Mouse (Mus musculus) intestine, embryonic 14.5 days (tissue): ENCODE results near the gene Dnm2. TPM values are rescaled to one million over a fixed set of nuclear protein-coding genes. Genes with fewer than 3 reads are reported as not detected.

Source experiments
- ATAC-seq: fragments of 200-750 bp; cut with Nextera tagmentation; replicated peaks from 2 replicates; pipeline ENCODE4 v1.8.0; 2017; ENCODE audit warnings: low read depth, moderate number of reproducible peaks, moderate TSS enrichment, moderate library complexity; ENCODE audit not compliant: low FRiP score, low TSS enrichment
- DNase-seq: peaks from one replicate; pipeline ENCODE4 v3.0.0-alpha.2; 2018; ENCODE audit warnings: low spot score
- H3K27ac ChIP-seq: fragments of 300-500 bp; sonication (generic); 2 replicates; pipeline ENCODE4 v1.5.1; 2014; ENCODE audit warnings: low read depth, mild to moderate bottlenecking, control low read depth
- H3K27me3 ChIP-seq: fragments of 300-500 bp; sonication (generic); replicated peaks from 2 replicates; pipeline ENCODE4 v1.6.1; 2014; ENCODE audit warnings: low read length, control low read depth; ENCODE audit not compliant: control insufficient read depth, insufficient read depth
- H3K36me3 ChIP-seq: fragments of 300-500 bp; sonication (generic); 2 replicates; pipeline ENCODE4 v1.6.1; 2014; ENCODE audit warnings: low read length, control low read depth; ENCODE audit not compliant: control insufficient read depth, insufficient read depth
- H3K4me1 ChIP-seq: fragments of 300-500 bp; sonication (generic); replicated peaks from 2 replicates; pipeline ENCODE4 v1.6.1; 2014; ENCODE audit warnings: low read length, control low read depth, mixed read lengths; ENCODE audit not compliant: control insufficient read depth, insufficient read depth
- H3K4me2 ChIP-seq: fragments of 300-500 bp; sonication (generic); 2 replicates; pipeline ENCODE4 v1.6.1; 2014; ENCODE audit warnings: low read length
- H3K4me3 ChIP-seq: fragments of 300-500 bp; sonication (generic); 2 replicates; pipeline ENCODE4 v1.5.1; 2014; ENCODE audit warnings: low read depth, low read length, control low read depth, mixed read lengths
- H3K9ac ChIP-seq: fragments of 300-500 bp; sonication (generic); 2 replicates; pipeline ENCODE4 v1.6.1; 2014; ENCODE audit warnings: mild to moderate bottlenecking, low read length
- H3K9me3 ChIP-seq: fragments of 300-500 bp; sonication (generic); 2 replicates; pipeline ENCODE4 v1.6.1; 2016; ENCODE audit warnings: low read length, control low read depth; ENCODE audit not compliant: control insufficient read depth
- WGBS: fragments of 180-500 bp; shearing (Covaris S2); extraction: QIAGEN DNeasy Blood & Tissue Kit; methylation state at CpG from one replicate; pipeline ENCODE4 v1.1.7; 2014; 5-methylcytosine and 5-hydroxymethylcytosine counted together
- polyA plus RNA-seq: library from polyadenylated mRNA; unstranded; fragments of >200 nt; fragmentation: Nextera tagmentation; extraction: Ambion mirVana; gene quantifications from 2 replicates; pipeline ENCODE4 v1.2.1, GENCODE M21; 2014

The Dnm2 gene
- polyA plus RNA-seq, 1 experiment from 2014 or later, result 67.3 TPM

DNA sequence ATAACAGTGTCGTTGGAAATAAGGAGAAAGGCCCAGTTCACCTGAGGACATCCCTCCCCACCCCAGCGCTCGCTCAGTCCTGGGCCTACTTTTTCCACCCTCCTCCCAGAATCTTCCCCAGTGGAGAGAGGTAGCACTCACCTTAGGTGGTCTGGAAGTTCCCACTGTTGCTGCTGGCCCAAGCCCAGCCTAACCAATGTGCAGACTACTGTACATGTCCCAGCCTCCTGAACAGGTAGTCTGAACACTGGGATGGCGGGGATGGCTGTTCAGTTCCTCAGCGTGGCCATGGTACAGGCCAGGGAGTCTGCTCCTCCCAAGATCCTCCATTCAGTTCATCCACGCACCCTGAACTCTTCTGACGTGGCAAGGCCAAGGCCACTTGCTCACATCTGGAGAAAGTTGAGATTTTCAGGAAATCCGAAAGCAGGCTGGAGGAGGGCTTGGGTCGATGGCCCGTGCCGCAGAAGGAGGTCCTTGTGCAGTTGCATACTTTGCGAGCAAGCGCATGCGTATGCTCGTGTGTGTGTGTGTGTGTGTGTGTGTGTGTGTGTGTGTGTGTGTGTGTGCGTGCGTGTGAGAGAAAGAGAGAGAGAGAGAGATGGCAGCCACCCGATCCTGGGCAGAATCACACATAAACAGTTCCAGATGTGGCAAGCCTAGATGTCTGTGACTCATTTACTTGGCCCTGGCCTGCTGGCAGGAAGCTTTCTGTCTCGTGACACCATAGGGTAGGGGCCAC is 71.8 kb downstream of the Dnm2 start:
- H3K27me3 ChIP-seq, result no peaks in the 10 kb centered on the region
- peaks cover 32% of the 10 kb centered on the region for H3K36me3 ChIP-seq
- H3K27ac ChIP-seq, result no peak overlapping the region
- ATAC-seq, result no peak
- 80% methylated on average over 19 of the region's 19 CpGs for WGBS
- H3K9ac ChIP-seq, result no peak overlapping the region
- no peak overlapping the region for H3K4me2 ChIP-seq
- no peaks in the 10 kb centered on the region for H3K4me1 ChIP-seq
- no peaks in the 10 kb centered on the region for H3K9me3 ChIP-seq
- DNase-seq, result no peak
- H3K4me3 ChIP-seq, result no peak overlapping the region

DNA sequence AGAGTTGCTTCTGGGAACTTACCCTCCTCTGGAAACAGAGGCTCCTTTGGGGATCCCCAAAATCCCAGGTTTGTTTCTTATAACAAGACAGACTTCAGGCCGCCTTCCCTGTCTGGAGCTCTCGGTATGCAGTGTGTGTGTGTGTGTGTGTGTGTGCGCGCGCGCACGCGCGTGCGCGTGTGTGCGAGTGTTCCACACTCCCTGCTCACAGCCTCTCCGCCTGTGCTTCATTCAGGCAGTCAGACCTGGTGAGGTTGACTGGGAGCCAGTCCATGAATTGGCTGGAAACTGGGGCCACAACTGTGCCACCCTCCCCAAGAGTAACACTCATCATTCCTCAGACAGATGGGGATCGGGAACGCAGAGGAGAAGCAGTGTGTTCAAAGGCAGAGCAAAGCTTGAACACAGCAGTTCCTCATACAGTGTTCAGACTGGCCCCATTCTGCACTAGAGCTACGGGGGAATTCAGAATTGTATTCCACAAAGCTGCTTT is 72.4 kb downstream of the Dnm2 start:
- ATAC-seq (no peak), DNase-seq (no peak)
- H3K9me3 ChIP-seq, result no peaks in the 10 kb centered on the region
- H3K27ac ChIP-seq, result no peak overlapping the region
- H3K4me1 ChIP-seq, result no peaks in the 10 kb centered on the region
- H3K9ac ChIP-seq, result no peak overlapping the region
- peaks cover 28% of the 10 kb centered on the region for H3K36me3 ChIP-seq
- WGBS, result 90% methylated on average over 16 of the region's 16 CpGs
- no peak overlapping the region for H3K4me2 ChIP-seq
- H3K4me3 ChIP-seq, result no peak overlapping the region
- no peaks in the 10 kb centered on the region for H3K27me3 ChIP-seq

DNA sequence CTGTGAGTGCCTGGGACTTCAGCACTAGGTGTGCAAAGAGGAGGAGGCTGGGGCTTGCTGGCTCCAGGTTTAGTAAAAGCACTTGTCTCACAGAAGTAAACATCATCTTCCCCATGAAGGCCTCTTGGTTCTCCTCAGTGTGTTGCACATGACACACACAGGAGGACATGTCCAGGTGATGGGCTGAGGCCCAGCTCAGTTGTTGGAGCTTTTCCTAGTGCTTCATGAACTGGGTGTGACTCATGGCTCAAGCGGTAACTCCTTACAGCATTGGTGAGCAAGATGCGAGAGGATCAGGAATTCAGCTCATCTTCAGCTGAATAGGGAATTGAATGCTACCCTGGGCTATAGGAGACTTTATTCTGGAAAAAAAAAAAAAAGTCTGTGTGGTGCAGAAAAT is 73.0 kb downstream of the Dnm2 start:
- H3K4me2 ChIP-seq, result no peak overlapping the region
- no peak overlapping the region for H3K9ac ChIP-seq
- peaks cover 28% of the 10 kb centered on the region for H3K36me3 ChIP-seq
- H3K27me3 ChIP-seq, result no peaks in the 10 kb centered on the region
- WGBS, result 83% methylated on average over 2 of the region's 2 CpGs
- H3K27ac ChIP-seq, result no peak overlapping the region
- no peak for DNase-seq
- H3K4me3 ChIP-seq, result no peak overlapping the region
- H3K4me1 ChIP-seq, result no peaks in the 10 kb centered on the region
- no peaks in the 10 kb centered on the region for H3K9me3 ChIP-seq
- no peak for ATAC-seq

DNA sequence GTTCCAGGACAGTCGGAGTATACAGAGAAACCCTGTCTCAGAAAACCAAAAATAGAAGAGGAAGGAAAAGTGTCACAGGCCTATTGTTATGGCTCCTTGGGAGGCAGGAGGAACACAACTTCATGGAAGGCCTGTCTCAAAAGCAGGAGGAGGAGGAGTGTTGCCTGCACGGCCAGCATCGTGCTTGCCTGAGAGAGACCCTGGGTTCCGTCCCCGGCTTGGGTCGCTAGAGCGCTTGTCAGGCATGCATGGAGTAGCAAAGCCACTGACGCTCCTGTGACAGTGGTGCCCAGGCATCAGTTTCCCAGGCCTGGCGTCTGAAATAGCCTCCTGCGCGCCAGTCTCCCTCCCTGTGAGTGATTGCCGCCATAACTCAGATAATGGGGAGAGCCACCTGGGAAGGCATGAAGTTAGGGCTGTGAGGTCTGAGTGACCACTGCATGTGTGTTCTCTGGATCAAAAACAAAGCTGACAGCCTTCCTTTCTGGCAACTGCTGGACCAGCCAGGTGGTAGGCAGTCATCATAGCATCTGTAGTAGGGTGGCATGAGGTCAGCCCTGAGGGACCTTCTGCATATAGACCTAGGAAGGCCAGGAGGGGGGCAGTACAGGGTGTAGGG is 73.7 kb downstream of the Dnm2 start:
- 91% methylated on average over 12 of the region's 12 CpGs for WGBS
- no peak for DNase-seq
- H3K27ac ChIP-seq, result no peak overlapping the region
- no peak overlapping the region for H3K4me2 ChIP-seq
- no peaks in the 10 kb centered on the region for H3K27me3 ChIP-seq
- H3K4me1 ChIP-seq, result no peaks in the 10 kb centered on the region
- H3K9ac ChIP-seq, result no peak overlapping the region
- H3K9me3 ChIP-seq, result no peaks in the 10 kb centered on the region
- peaks cover 35% of the 10 kb centered on the region for H3K36me3 ChIP-seq
- no peak overlapping the region for H3K4me3 ChIP-seq
- no peak for ATAC-seq

DNA sequence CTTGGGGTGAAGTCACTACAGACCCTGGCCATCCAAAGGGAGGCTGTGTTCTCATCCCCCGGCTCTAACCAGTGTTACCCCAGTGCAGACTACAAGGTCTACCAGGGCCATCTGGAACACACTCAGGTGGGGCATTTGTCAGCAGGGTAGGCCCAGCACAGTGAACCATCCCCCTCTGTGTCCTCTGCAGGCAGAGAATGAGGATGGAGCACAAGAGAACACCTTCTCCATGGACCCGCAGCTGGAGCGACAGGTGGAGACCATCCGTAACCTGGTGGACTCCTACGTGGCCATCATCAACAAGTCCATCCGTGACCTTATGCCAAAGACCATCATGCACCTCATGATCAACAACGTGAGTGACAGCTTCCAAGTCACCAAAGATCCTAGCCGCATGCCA is 78.6 kb downstream of the Dnm2 start:
- H3K9me3 ChIP-seq, result no peaks in the 10 kb centered on the region
- H3K4me2 ChIP-seq, result no peak overlapping the region
- H3K27ac ChIP-seq, result no peak overlapping the region
- no peak overlapping the region for H3K9ac ChIP-seq
- H3K4me1 ChIP-seq, result no peaks in the 10 kb centered on the region
- peaks cover 65% of the 10 kb centered on the region for H3K36me3 ChIP-seq
- DNase-seq (no peak), ATAC-seq (no peak)
- WGBS, result 97% methylated on average over 8 of the region's 8 CpGs
- no peak overlapping the region for H3K4me3 ChIP-seq
- H3K27me3 ChIP-seq, result no peaks in the 10 kb centered on the region

DNA sequence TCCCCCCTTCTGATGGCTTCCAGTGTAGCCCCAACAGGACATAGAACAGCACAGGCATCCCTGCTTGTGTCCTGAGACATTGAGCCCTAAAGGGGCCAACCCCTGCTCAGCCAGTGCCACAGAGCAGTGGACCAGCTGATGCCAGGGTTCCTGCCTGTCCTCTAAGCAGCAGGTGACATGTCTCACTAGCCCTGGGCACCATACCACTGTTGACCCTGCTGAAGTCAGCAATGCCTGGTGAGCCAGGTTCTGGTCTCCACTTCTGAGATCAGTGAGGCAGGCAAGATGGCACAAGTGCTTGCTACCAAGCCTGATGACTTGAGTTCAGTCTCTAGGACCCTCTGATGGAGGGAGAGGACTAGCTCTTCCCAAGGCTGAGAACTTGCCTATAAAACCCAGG is 81.1 kb downstream of the Dnm2 start:
- Histone ChIP-seq H3K27ac (no peak overlapping the region), H3K4me1 (peaks cover 6% of the 10 kb centered on the region), H3K9ac (no peak overlapping the region), H3K36me3 (peaks cover 61% of the 10 kb centered on the region), H3K9me3 (no peaks in the 10 kb centered on the region), H3K4me3 (no peak overlapping the region), H3K27me3 (no peaks in the 10 kb centered on the region), H3K4me2 (no peak overlapping the region)
- DNase-seq, result no peak
- ATAC-seq, result no peak

DNA sequence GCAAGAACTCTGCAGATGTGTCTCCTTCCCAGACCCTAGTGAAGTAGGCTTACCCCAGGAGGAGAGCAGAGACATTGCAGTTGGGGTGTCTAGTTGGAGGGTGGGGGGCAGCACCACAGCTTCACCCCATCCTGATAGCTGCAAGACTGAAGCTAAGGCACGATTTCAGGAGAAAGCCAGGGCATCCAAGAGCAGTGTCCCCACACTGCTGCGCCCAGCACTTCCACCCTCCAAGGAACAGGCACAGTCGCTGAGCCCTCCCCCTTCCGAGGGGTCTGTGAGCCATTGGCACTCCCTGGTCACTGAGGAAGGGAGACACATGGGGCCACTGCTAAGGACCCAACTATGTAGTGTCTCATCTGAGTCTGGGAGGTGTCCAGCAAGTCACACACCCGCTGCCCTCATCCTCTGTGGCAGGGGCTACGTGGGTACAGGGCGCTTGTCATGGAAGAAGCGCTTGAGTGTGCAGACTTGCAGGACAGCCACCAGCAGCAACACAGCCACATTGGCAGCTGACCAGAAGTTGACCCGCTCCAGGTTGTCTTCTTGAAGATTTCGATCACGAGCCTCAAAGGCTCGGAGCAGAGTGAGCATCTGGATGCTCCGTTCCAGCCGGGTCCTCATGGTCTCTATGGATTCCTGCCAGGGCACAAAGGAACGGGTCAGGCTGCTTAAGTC is 83.2 kb downstream of the Dnm2 start:
- H3K4me1 ChIP-seq, result peaks cover 9% of the 10 kb centered on the region
- no peaks in the 10 kb centered on the region for H3K27me3 ChIP-seq
- no peaks in the 10 kb centered on the region for H3K9me3 ChIP-seq
- no peak overlapping the region for H3K9ac ChIP-seq
- H3K27ac ChIP-seq, result no peak overlapping the region
- H3K36me3 ChIP-seq, result peaks cover 56% of the 10 kb centered on the region
- no peak for ATAC-seq
- WGBS, result 92% methylated on average over 15 of the region's 15 CpGs
- no peak overlapping the region for H3K4me3 ChIP-seq
- DNase-seq, result no peak
- no peak overlapping the region for H3K4me2 ChIP-seq

DNA sequence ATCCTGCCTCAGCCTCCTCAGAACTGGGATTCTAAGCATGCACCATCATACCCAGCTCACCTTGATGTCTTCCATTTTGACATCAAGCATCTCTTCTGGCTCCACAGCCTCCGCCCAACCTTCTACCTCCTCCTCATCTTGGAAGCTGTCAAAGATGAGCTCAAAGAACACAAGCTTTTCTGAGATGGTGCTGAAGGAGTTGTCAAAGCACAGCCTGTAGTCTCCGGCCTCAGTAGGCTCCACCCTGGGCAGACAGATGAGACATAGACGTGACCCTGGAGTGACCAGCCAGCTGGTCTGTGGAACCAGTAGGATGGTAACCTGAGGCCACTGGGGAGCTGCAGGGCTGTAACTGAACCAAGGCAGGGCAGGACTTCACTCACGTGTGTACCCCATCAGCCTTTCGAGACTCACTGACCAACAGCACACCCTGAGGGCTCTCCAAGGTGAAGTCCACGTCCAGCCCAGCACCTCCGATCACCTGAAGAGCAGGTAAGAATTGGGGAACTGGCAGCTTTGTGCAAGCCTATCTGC is 84.2 kb downstream of the Dnm2 start:
- ATAC-seq (no peak), DNase-seq (no peak)
- 73% methylated on average over 7 of the region's 7 CpGs for WGBS
- peak overlapping the region; percentile 55 for H3K9ac ChIP-seq
- H3K27me3 ChIP-seq, result no peaks in the 10 kb centered on the region
- H3K27ac ChIP-seq, result no peak overlapping the region
- H3K9me3 ChIP-seq, result no peaks in the 10 kb centered on the region
- H3K4me2 ChIP-seq, result peak overlapping the region; percentile 86
- H3K4me3 ChIP-seq, result peak overlapping the region; percentile 60
- H3K36me3 ChIP-seq, result peaks cover 48% of the 10 kb centered on the region
- H3K4me1 ChIP-seq, result peaks cover 9% of the 10 kb centered on the region
